Mouse (Mus musculus) spleen, adult 2 months (tissue): Measurements from ENCODE around the gene Plxna4. TPM values are rescaled to one million over a fixed set of nuclear protein-coding genes. Genes with fewer than 3 reads are reported as not detected.

ENCODE experiments used
- DNase-seq, 2 experiments: peaks; one replicate each; pipeline versions ENCODE4 v3.0.0 to v3.0.0-alpha.2; 2012 to 2021; ENCODE audit warnings: low spot score in 2 of 2, low read depth in 1 of 2
- H3K27ac ChIP-seq: fragments of 200-500 bp; 2 replicates; pipeline ENCODE4 v1.5.1; 2012; ENCODE audit warnings: low read length, inconsistent platforms; ENCODE audit not compliant: insufficient read depth
- H3K27me3 ChIP-seq: fragments of 200-500 bp; 2 replicates; pipeline ENCODE4 v1.6.1; 2012; ENCODE audit warnings: mild to moderate bottlenecking, moderate library complexity, low read length, inconsistent platforms; ENCODE audit not compliant: control insufficient read depth, insufficient read depth
- H3K36me3 ChIP-seq: fragments of 200-500 bp; 2 replicates; pipeline ENCODE4 v1.6.1; 2012; ENCODE audit warnings: mild to moderate bottlenecking, low read length, inconsistent platforms; ENCODE audit not compliant: control insufficient read depth, insufficient read depth
- H3K4me1 ChIP-seq: fragments of 200-500 bp; 2 replicates; pipeline ENCODE4 v1.6.1; 2011; ENCODE audit warnings: inconsistent platforms; ENCODE audit not compliant: control insufficient read depth, insufficient read depth, insufficient read length
- H3K4me3 ChIP-seq: fragments of 200-500 bp; 2 replicates; pipeline ENCODE4 v1.5.1; 2011; ENCODE audit warnings: mild to moderate bottlenecking, inconsistent platforms; ENCODE audit not compliant: insufficient read depth, insufficient read length; ENCODE audit errors: extremely low read depth
- CTCF ChIP-seq: fragments of 200-500 bp; IDR thresholded peaks from 2 replicates; pipeline ENCODE4 v1.5.1; 2011; ENCODE audit warnings: mild to moderate bottlenecking, inconsistent platforms; ENCODE audit not compliant: insufficient read depth, insufficient read length, insufficient replicate concordance; ENCODE audit errors: extremely low read depth
- POLR2A ChIP-seq: fragments of 200-500 bp; IDR thresholded peaks from 2 replicates; pipeline ENCODE4 v1.6.1; 2011; ENCODE audit warnings: low read depth, low read length, inconsistent platforms
- WGBS: fragments of 180-500 bp; shearing (Covaris S2); methylation state at CpG from one replicate; pipeline ENCODE4 v1.1.7; 2018; 5-methylcytosine and 5-hydroxymethylcytosine counted together
- polyA plus RNA-seq: library from polyadenylated mRNA; depleted of rRNA; stranded (reverse); fragments of >200 nt; gene quantifications from 2 replicates; pipeline ENCODE4 v1.2.3, GENCODE M21; 2012

The Plxna4 gene
- polyA plus RNA-seq, 1 experiment, result 1.0 TPM

GRCm38 (mm10) chr6:32388276-32388675, 199.7 kb downstream of the Plxna4 start:
- Histone ChIP-seq H3K27ac (no peak overlapping the region), H3K4me1 (no peaks in the 10 kb centered on the region), H3K4me3 (no peak overlapping the region), H3K36me3 (no peaks in the 10 kb centered on the region), H3K27me3 (no peaks in the 10 kb centered on the region)
- WGBS, result 82% methylated on average over 1 of the region's 1 CpGs
- TF ChIP-seq CTCF (no peak), POLR2A (no peak)
- DNase-seq, result no peak

- Histone ChIP-seq H3K4me1 (no peaks in the 10 kb centered on the region), H3K27ac (no peak overlapping the region), H3K36me3 (no peaks in the 10 kb centered on the region), H3K27me3 (no peaks in the 10 kb centered on the region), H3K4me3 (no peak overlapping the region)
- 96% methylated on average over 2 of the region's 2 CpGs for WGBS
- no peak for DNase-seq
- TF ChIP-seq POLR2A, result no peak
- no peak for TF ChIP-seq CTCF
These were observed 201.1 kb downstream of the Plxna4 start for GRCm38 (mm10) chr6:32386915-32387314.

GRCm38 (mm10) chr6:32384937-32385336, 203.1 kb downstream of the Plxna4 start:
- Histone ChIP-seq H3K27ac (no peak overlapping the region), H3K27me3 (no peaks in the 10 kb centered on the region), H3K4me1 (no peaks in the 10 kb centered on the region), H3K36me3 (no peaks in the 10 kb centered on the region), H3K4me3 (no peak overlapping the region)
- no peak for TF ChIP-seq POLR2A
- no peak for TF ChIP-seq CTCF
- no peak for DNase-seq
- 94% methylated on average over 8 of the region's 8 CpGs for WGBS

GRCm38 (mm10) chr6:32384423-32384822, 203.6 kb downstream of the Plxna4 start:
- Histone ChIP-seq H3K4me3 (no peak overlapping the region), H3K36me3 (no peaks in the 10 kb centered on the region), H3K4me1 (no peaks in the 10 kb centered on the region), H3K27me3 (no peaks in the 10 kb centered on the region), H3K27ac (no peak overlapping the region)
- TF ChIP-seq POLR2A (no peak), CTCF (no peak)
- DNase-seq, result no peak
- 91% methylated on average over 8 of the region's 8 CpGs for WGBS

DNA sequence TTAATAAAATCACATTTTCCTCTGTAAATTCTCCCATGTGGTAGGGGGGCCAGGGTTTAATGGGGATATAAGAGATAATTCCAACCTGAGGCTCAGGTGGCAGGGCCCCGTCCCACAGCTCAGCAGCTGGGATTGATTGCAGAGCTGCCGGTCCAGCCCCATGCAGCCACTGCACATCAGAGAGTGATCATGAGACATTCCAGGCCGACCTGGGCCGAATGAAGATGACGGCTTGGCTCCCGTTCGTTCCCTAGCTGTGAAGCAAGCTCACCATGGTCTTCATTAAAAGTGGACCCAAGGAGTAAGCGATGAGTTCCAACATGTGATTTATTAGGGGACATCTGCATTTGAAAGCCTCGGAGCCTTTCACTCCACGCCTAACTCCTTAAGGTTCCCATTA, 206.5 kb downstream of the Plxna4 start:
- DNase-seq, result no peak
- no peak for TF ChIP-seq CTCF

GRCm38 (mm10) chr6:32377181-32377580, 210.8 kb downstream of the Plxna4 start:
- Histone ChIP-seq H3K27me3 (no peaks in the 10 kb centered on the region), H3K4me3 (no peak overlapping the region), H3K4me1 (no peaks in the 10 kb centered on the region), H3K36me3 (no peaks in the 10 kb centered on the region), H3K27ac (no peak overlapping the region)
- 87% methylated on average over 8 of the region's 8 CpGs for WGBS
- no peak for TF ChIP-seq POLR2A
- no peak for TF ChIP-seq CTCF
- DNase-seq, result no peak

More for the DNA sequence above, 206.5 kb downstream of the Plxna4 start:
- 79% methylated on average over 10 of the region's 10 CpGs for WGBS
- no peaks in the 10 kb centered on the region for H3K36me3 ChIP-seq
- no peak overlapping the region for H3K27ac ChIP-seq
- no peaks in the 10 kb centered on the region for H3K27me3 ChIP-seq
- no peak overlapping the region for H3K4me3 ChIP-seq
- H3K4me1 ChIP-seq, result no peaks in the 10 kb centered on the region

DNA sequence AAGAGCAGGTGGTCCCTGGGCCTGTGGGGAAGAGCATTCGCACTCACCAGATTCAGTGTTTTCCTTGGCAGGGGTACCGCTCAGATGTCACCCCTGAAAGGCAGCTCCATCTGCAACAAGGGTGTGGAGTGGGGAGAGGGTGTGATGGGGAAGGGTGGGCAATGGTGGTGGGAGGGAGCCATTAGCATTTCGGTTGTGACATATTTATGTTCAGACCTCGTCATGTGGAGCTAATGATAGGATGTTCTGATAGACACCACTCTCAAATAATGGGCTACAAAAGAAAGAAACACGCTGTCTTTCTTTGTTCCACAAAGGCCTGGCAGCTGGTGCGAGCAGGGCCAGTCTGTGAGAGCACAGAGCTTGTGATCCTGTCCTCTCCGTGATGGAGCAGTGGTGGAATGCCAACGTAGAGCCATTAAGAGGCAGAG, 214.0 kb downstream of the Plxna4 start:
- H3K4me1 ChIP-seq, result no peaks in the 10 kb centered on the region
- 88% methylated on average over 8 of the region's 8 CpGs for WGBS
- H3K27ac ChIP-seq, result no peak overlapping the region
- H3K36me3 ChIP-seq, result no peaks in the 10 kb centered on the region
- no peak overlapping the region for H3K4me3 ChIP-seq
- no peak for TF ChIP-seq POLR2A
- no peak for TF ChIP-seq CTCF
- H3K27me3 ChIP-seq, result no peaks in the 10 kb centered on the region
- no peak for DNase-seq
